Mouse (Mus musculus) ovary, postnatal 14 days (tissue): ENCODE results near the gene Sgms2.

ENCODE experiments used
- DNase-seq: peaks from one replicate; pipeline ENCODE4 v3.0.0; 2022; ENCODE audit warnings: low spot score

The Sgms2 gene

DNA sequence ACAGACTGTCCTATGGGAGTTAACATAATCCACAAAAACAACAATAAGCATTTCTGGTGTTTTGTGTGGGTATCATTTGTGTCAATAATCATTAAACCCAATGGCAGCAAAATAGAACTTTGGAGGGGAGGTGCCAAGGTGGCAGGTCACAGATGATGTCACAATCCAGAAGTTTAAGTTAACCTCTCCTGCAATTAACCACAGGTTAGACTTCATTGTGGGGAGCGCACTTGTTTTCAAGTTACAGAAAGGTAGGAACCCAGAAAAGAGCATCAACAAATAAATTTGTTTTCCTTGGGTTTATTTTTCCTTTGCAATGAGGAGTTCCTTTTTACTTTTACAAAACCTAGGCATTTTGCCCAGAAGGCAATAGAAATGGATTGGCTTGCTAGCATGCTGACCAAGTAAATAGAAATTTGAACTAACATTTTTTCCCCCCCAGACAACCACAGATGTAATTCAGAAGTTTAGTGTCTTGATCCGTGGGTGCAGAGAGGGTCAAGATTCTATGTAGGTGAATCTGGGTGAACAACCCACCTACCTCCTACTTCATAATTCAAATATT, at the start of gene Sgms2:
Sgms2 (minus strand) TSS at position 51 of the 565 bp plus-strand sequence.
- DNase-seq: no peak

DNA sequence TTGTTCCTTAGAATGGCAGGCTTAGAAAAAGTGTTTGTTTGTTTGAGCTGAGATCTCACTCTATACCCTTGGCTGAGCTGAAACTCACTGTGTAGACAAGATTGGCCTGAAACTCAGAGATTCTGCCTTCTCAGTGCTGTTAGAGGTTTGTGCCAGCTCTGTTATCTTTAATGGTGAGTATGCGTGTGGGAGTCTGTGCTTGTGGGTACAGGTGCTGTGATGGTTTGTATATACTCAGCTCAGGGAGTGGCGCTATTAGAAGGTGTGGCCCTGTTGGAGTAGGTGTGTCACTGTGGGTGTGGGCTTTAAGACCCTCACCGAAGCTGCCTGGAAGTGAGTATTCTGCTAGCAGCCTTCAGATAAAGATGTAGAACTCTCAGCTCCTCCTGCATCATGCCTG, 34.0 kb upstream of the Sgms2 start:
- DNase-seq: no peak

DNA sequence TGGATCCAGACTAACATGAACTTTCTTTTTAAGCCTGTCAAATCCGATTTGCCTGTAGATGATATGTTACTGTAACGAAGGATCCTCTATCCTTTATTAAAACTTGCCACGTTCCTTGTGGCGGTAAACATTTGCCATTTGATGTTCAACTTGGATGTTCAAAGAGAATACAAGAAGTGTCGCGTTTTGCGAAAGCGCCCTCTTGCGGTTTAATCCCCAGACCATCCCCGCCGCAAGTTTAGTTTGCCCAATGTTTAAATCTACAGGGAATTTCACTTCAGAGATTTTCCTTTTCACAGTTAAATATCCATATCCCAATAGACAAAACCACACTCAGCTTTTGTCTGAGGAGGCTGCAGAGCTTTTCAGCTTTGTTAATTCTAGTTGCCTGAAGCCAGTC, 33.6 kb upstream of the Sgms2 start:
- DNase-seq: peak; percentile 29

DNA sequence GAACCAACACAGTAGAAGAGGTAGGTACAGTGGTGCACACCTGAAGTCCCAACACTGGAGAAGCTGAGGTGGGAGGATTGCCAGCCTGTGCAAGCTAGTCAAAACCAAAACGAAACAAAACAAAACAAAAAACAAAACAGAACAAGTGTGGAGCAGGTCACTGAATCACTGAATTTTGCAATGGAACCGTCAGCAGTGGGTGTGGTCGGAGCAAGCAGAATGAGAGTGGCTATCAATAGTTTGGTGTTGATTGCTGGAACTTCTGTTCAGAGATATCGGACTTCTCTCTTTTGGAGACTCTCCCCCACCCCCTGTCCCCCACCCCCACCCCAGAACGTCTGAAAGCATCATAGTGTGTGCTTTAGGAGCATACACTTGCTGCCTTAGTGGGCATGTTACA, 33.0 kb upstream of the Sgms2 start:
- no peak for DNase-seq

DNA sequence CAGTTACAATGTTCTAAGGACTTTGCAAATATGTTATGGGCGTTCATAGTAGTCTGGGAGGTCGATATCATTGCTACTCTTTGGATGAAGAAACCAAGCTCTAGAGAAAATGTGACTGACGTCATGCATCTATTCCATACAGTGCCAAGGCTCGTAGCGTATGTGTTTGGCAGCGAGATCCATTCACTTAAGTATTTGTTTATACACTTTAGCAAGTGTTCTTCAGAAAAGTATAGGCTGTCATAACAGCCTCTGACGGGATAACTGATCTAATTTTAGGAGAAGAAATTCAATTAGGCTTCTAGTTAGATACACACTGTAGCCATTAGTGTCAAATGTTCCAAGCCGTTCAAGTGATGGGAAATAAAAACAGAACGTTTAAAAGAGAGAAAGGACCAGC, 32.5 kb upstream of the Sgms2 start:
- no peak for DNase-seq

DNA sequence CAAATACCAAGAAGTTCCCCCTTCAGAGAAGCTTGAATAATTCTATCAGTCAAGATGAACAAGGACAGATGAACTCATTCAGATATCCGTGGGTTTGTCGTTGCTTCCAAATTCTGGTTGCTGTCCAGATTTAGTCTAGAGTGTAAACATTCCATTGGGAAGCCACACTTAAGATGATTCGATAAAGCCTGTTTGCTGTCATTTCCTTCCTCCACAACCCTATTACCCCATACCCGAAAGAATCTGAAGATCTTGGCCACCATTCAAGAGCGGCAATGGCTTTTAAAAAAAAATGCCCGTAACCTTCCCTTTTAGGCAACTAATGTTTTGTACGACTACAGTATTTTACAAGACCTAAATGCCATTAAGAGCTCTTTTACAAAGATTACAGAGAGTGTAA, 31.0 kb upstream of the Sgms2 start:
- no peak for DNase-seq

DNA sequence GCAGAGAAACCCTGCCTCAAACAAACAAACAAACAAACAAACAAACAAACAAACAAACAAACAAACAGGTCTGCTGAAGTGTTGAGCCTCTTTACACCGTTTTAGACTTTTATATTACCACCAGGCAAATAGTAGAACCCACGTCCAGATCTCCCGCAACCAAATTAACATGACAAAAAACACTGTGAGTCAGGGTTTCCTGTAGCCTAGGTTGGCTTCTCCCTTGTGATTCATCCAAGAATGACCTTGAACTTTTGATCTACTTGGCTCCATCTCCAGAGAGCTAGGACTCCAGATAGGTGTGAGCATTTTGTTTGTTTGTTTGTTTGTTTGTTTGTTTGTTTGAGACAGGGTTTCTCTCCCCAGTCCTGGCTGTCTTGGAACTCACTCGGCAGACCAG, 30.0 kb upstream of the Sgms2 start:
- no peak for DNase-seq

DNA sequence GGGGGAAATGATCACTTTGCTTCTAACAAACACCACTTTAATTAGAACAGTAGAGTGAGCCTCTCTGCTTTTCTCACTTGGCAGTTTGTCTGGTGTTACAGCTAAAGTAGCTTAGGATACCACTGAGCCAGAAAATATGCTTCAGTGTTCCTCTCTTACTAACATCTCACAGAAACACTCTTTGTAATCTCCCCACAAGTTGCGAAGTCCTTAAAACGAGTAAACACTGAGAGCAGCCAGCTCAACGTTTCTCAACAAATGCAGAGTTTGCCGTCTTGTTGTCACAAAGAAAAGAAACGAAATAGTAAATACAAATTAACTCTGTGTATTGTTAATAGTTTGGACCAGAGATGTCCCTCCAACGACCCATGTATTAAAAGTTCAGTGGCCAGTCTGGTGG, 26.5 kb upstream of the Sgms2 start:
- no peak for DNase-seq

DNA sequence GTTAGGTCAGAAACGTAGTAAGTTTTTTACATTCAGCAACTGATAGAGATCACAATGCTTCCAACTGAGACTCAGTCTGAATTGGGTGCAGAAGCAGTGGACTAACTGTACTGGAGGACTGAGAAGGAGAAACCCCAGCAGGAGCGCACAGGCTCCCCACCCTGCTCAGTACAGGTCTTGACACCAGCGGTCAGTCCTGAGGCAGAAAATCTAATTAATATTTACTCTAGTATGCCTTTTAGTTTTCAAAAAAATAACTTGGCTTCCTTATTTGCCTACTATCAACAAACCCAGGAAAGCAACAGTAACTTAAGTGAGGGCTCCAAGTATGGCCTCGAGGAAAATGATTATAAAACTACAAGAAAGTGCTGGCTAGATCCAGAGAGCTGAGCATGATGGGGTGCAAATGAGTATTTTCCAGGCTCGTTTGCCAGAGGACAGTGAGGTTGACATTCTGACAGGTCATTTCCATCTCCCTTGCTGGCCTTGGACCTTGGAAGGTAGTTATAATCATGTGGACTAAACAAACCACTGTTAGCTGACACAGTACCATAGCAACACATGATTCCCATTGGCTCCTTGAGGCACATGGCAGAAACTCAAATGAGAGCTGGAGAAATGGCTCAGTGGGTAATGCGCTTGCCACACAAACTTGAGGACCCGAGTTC, 25.3 kb upstream of the Sgms2 start:
- no peak for DNase-seq

DNA sequence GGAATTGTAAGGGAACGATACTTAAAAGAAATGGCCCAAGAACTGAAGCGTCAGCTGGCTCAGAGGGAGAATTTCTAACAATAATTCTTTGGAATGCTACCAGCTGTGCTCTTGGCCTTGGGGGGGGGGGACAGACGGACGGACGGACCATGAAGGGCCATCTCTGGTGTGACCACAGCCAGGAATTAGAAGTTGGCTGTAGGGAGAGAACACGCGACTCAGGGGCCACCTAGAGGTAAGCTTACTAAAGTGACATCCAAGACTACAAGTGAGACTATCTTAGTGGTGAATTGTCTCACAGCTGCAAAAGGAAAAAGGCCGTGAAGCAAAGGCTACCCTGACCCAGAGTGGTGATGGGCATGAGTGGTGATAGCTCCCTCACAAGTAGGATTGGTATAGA, 20.4 kb upstream of the Sgms2 start:
- DNase-seq: no peak

DNA sequence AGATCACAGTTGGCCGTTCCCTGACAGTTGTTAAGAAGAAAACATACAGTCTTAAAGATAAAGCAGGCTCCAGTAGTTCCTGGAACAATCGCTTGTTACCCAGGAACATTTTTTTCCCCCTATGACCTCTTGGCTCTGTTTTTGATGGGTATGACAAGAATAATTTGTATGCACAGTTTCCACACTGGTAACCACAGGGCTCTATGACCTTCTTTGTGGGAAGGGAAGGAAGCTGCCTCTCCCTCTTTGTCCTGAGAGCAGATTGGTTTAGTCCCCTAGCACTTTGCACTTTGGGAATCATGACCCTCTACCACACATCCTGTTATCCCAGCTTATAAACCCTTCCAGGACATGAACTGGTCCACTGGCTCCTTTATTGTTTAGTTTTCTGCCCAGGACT, 16.8 kb upstream of the Sgms2 start:
- no peak for DNase-seq

DNA sequence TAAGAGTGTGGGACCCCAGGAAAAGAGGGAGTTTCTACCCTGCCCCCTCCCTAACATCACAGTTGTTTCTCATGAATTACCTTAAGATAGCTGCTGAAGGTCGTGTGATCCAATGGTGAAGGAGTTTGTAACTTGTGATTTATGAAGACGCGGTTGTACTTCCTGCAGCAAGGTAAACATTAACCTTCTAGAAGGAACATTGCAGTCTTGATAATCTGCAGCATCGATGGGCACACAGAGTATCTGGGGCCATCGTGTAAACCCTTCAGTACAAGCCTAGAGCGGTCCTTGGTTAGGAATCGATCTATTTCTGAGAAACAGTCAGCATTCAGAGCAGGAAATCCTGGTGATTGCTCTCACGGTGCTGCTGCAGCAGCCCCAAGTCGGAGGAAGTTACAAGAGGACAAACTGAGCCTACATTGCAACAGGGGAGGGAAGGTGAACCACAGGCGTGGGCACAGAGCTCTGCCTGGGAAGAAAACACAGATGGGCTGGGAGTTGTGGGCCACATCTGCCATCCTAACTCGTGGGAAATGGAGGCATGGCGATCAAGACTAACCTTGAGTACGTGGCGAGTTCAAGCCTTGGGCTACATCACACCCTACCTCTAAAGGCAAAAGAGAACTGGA, 13.5 kb upstream of the Sgms2 start:
- DNase-seq: no peak

DNA sequence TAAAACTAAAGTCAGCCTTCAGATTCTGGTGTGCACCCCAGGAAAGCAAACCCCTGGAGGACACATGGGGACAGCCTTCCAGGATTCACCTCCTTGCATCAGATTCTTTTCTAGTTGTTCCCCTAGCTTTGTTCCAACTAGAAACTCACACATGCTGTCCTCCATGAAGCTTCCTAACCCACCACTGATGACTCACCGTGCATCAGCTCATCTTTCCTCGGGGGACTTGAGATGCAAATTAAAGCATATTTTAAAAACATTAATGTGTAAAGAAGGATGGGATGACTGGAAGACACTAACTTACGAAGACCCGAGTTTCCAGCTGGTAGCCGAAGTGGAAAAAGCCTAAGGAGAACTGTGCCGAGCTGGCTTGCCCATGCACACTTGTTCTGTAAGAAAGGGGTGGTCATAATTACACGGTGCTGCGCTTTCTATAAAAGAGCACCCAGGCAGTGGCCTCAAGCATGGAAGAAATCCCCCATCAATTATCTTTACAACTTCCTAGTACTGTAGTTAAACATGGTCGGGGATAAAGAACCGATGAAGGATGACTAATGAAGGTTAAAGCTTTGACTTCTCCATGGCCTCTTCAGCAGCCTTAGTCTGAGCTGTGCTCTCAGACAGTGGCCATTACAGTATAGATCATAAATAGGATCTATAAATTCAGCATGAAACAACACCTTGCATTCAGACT, 10.6 kb upstream of the Sgms2 start:
- DNase-seq: no peak

DNA sequence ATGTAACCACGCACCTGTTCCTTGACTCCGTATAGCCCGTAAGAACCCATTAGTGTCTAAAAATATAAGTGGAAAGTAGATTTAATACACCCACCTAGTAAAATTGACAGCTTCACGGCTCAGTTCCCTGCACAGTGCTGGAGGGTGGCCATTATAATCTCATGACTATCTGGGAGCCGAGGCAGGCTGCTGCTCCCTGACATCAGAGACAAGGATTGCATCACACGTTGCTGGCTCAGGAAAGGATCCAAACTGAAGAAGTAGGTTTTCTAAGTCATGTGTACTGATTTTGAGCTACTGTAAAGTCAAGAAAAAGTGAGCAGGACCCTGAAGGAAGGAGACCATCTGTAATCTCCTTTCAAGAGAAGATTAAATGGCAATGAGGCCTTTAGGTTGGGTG, 8.4 kb upstream of the Sgms2 start:
- no peak for DNase-seq

DNA sequence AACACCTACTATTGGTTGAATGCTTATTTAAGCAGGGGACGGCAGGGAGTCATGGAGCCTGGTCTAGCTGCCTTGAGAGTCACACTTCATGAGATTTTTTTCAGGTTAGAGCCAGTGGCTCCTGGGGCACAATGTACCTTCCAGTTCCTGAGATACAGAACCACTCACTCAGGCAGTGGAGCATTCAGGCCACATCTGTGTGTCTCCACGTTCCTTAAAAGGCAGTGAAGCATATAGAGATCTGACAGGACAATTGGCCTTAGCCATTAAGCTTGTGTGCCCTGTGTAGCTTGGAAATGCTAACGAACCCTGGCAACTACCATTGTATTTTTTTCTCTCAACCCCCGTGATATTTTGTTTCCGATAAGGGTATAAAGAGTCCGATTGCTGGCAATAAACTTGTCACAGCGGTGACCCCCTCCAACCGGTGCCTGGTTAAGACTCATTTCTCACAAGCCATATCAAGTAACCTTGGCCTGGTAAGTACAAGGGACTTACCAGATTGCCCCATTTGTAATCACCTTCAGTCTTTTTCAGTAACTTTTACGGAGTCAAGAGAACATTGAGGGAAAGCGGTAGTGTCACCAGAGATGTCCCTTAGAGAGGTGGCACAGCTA, 5.4 kb upstream of the Sgms2 start:
- no peak for DNase-seq

DNA sequence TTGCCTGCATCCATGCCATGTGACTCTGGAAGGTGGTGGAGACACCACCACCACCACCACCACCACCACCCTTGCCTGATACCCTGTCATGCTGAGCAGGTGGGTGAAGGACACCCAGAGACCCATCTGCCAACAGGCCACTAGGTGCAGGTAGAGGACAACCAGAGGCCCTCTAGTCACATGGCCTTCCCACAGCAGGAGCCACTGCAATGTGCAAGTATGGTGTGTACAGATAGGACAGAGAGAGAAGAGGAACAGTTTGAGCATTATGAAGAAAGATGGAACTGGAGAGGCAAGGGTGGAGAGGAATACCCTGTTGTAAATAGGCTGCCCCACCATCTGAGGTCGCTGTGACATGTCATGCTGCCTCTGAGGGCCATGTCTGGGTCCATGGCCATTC, 3.9 kb upstream of the Sgms2 start:
- DNase-seq: no peak

DNA sequence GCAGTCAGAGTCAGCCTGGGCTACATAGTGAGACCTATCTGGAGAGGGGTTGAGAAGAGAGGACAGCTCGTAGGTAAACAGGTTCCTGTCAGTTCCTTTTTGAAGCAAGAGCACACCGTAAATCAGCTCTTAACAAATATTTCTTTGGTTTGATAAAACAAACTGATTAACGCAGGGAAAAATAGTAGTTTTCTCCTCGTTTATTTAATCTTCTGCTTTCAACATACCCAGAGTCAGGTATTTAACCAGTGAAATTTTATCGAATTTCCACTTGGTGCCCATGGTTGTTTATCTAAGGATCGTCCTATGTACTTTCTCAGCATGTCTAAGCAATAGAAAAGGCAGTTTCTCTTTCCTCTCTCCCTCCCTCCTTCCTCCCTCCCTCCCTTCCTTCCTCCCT, 2.0 kb upstream of the Sgms2 start:
- no peak for DNase-seq

DNA sequence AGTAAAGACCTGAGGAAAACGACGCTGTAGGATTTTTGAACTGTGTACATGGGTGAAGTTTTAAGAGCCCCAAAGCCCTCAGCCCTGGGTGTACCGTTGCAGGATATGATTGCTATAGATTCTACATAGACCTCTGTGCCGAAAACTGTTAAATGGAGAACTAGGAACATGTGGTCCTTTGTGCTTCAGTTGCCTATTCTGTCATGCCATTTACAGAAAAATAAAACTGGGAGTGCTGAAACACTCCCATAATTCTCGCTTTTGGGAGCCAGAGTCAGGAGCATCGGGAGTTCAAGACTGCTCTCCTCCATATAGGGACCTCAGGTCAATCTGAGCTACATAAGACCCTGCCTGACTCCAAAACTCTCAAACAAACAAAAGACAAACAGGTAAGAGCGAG, 769 bp upstream of the Sgms2 start:
- no peak for DNase-seq

DNA sequence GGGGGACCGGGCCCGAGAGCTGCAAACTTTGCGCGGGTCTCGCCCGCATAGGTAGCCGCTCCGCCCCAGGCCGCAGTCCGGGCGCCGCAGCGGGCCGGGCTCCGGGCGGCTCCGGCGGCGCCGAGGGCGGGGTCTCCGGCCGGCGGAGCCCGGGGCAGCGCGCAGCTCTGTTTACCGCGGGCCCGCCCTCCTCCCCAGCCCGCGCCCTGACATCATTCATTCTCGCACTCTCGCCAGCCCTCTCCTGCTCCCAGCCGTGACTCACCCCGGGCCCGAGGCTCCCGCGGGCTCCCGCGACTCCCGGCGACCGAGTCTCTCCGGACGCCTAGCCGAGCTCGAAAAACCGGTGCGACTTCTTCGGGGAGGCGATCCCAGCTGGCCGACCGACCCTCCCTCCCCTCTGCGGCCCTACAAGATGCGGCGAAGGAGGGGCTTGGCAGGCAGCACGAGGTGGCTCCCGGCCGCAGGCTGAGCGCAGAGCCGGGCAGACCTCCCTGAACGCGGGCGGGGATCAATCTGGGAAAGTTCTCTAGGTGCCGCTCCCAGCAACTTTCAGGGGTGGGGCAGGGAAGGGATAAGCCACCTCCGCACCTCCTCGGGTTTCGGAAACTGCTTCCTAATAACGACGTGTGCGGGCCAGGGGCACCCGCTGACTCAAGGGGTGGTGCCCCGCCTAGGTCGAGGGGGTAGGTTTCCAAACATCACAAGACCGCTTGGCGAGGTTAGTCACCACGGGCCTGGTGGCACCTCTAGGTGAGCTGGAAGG, 885 bp downstream of the Sgms2 start:
- DNase-seq: peak; percentile 61

DNA sequence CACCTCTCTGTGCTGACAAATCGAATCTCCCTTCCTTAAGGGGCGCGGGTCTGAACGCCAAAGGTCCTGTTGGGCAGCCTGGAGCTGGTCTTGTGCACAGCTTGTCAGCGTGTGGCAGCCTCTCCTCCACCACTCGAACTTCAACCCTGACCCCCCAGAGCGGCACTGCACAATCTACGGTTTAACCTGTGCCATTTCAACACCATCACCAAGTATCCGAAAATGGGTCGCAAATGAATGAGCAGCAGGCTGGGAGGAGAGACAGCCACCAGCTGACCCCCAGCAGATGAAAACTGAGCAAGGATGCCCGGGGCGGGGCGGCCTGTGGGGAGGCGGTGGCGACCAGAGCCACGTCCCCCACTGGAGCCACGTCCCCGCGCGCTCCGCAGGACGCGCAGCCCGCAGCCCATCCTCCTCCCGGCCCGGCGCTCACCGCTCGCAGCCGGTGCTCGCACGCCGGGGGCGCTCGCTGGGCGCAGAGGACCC, 1.5 kb downstream of the Sgms2 start:
- DNase-seq: no peak

DNA sequence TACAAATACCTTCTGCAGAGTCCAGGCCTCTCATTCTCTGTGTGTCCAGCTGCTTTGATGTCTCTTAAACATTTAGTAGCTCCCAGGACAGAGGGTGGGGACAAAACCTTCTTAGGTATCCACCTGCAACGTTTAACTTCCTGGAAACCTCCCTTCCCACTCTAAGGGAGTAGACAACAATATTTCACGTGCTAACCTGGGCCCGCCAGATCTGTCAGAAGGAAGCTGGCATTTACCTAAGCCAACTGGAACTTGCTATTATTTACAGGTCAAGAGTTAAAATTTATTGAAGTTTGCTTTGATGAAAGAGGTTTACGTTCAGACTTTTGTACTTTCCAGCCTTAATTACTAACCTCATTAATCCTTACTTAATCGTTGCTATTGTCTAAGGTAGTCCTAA, 2.2 kb downstream of the Sgms2 start:
- no peak for DNase-seq

DNA sequence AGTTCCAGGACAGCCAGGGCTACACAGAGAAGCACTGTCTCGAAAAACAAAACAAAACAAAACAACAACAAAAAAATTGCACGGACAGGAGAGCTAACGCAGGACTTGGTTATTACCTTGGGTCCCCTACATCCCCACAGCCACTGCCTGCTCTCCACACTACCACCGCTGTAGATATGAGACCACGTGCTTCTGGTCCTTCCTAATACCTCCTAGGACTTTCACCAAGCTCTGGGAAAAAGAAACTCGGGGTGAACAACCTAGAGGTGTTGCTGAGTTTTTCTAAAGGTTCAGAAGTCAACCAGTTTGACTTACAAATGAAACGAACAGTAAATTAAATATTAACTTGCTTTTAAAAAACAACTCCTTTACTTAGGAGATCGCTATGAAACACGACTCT, 2.8 kb downstream of the Sgms2 start:
- DNase-seq: no peak
